Mouse (Mus musculus) kidney, embryonic 15.5 days (tissue): ENCODE results near the gene Myh3. TPM values are rescaled to one million over a fixed set of nuclear protein-coding genes. Genes with fewer than 3 reads are reported as not detected.

Source experiments
- ATAC-seq: fragments of 200-750 bp; cut with Nextera tagmentation; replicated peaks from 2 replicates; pipeline ENCODE4 v1.8.0; 2017; ENCODE audit warnings: moderate TSS enrichment; ENCODE audit not compliant: low FRiP score
- H3K27ac ChIP-seq: fragments of 300-500 bp; sonication (generic); 2 replicates; pipeline ENCODE4 v1.5.1; 2015; ENCODE audit warnings: mild to moderate bottlenecking, inconsistent platforms
- H3K27me3 ChIP-seq: fragments of 300-500 bp; sonication (generic); 2 replicates; pipeline ENCODE4 v1.6.1; 2015; ENCODE audit warnings: inconsistent platforms
- H3K36me3 ChIP-seq: fragments of 300-500 bp; sonication (generic); 2 replicates; pipeline ENCODE4 v1.6.1; 2015; ENCODE audit warnings: inconsistent platforms
- H3K4me1 ChIP-seq: fragments of 300-500 bp; sonication (generic); 2 replicates; pipeline ENCODE4 v1.6.1; 2015; ENCODE audit warnings: inconsistent platforms
- H3K4me2 ChIP-seq: fragments of 300-500 bp; sonication (generic); 2 replicates; pipeline ENCODE4 v1.6.1; 2015; ENCODE audit warnings: moderate library complexity, mild to moderate bottlenecking, inconsistent platforms
- H3K4me3 ChIP-seq: fragments of 300-500 bp; sonication (generic); replicated peaks from 2 replicates; pipeline ENCODE4 v1.5.1; 2015; ENCODE audit warnings: mild to moderate bottlenecking, inconsistent platforms
- H3K9ac ChIP-seq: fragments of 300-500 bp; sonication (generic); 2 replicates; pipeline ENCODE4 v1.6.1; 2015; ENCODE audit warnings: mild to moderate bottlenecking, inconsistent platforms
- H3K9me3 ChIP-seq: fragments of 300-500 bp; sonication (generic); replicated peaks from 2 replicates; pipeline ENCODE4 v1.6.1; 2016; ENCODE audit warnings: inconsistent platforms
- WGBS: fragments of 180-500 bp; shearing (Covaris S2); methylation state at CpG from one replicate; pipeline ENCODE4 v1.1.7; 2015; ENCODE audit warnings: mixed read lengths; 5-methylcytosine and 5-hydroxymethylcytosine counted together
- polyA plus RNA-seq: library from polyadenylated mRNA; unstranded; fragments of >200 nt; fragmentation: Nextera tagmentation; extraction: Ambion mirVana; gene quantifications from 2 replicates; pipeline ENCODE4 v1.2.1, GENCODE M21; 2015

The Myh3 gene
- polyA plus RNA-seq, 1 experiment from 2014 or later = 11.4 TPM

DNA sequence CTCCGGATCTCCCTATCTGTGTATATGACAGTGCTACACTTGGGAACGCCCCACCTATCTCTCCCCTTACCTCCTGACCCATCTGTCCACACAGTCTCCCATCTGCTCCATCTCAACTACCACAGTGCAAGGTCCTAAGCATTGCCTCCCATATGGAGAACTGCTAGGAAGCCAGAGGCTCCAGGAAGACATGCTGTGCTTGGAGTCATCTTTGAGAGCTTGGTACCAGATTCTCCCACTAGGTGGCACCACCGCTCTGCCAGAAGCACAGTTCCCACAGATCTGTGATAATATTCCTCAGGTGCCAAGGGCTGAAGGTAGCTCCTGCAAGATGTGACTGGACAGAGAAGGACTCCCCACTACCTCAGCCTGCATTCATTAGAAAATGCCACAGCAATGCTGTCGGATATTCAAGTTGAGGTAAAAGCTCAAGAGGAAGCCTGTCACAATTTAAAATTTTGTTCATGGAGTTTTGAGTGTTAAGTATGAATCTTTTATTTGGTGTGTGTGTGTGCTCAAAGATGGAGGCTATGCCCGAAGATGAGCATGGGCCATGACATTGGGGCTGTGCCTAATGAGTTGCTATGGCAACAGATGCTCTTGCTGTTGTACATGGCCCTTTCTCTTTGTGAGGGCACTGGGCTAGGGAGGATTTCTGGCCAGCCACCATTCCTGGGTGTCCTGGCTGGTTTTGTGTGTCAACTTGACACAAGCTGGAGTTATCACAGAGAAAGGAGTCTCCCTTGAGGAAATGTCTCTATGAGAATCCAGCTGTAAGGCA lies 32.3 kb downstream of the Myh3 start:
- no peak overlapping the region for H3K4me2 ChIP-seq
- H3K4me3 ChIP-seq = no peak overlapping the region
- ATAC-seq = no peak
- 0 out of 2 replicates have a peak, but pooled peaks cover 4% of the 10 kb centered on the region for H3K27me3 ChIP-seq
- no peaks in the 10 kb centered on the region for H3K36me3 ChIP-seq
- WGBS = 28% methylated on average over 5 of the region's 5 CpGs
- no peak overlapping the region for H3K27ac ChIP-seq
- no peaks in the 10 kb centered on the region for H3K4me1 ChIP-seq
- H3K9me3 ChIP-seq = no peaks in the 10 kb centered on the region
- H3K9ac ChIP-seq = no peak overlapping the region

DNA sequence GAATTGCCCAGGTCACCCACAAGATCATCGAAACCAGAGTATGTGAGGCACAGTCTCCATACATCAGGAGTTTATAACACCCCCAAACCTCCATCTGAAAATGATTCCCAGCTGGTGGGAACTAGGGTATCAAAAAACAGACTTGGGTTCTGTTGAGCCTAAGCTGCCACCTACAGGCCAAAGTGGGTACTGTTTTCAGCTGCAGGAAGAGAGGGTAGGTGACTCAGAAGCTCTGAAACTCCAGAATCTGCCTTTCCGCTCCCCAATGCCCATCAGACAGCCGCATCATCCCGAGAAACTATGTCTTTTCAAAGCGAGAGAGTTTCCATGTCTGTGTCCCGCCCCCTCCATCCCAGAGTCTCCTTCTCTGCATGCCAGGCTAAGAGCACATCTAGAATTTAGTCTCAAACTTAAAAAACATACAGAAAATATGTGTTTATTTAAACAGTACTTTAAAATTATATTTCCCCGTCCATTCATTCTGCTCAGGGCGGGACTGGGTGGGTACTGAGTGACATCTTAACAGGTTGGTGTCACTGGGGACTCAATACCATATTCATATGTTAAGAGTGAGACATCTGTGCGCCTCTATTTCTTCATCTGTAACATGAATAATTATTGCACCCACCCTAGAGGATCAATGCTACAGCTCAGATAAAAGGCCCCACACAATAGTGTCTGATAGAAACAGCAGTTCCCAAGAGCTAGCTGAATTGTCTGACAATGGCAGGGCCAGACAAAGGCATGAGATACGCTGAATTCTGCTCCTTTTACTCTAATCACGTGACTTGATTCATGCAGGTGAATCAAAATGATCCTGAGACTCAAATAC lies 34.1 kb downstream of the Myh3 start:
- Histone ChIP-seq H3K27ac (no peak overlapping the region), H3K4me3 (no peak overlapping the region), H3K36me3 (no peaks in the 10 kb centered on the region), H3K9me3 (no peaks in the 10 kb centered on the region), H3K9ac (no peak overlapping the region), H3K4me2 (no peak overlapping the region), H3K4me1 (no peaks in the 10 kb centered on the region), H3K27me3 (0 out of 2 replicates have a peak, but pooled peaks cover 4% of the 10 kb centered on the region)
- ATAC-seq = no peak
- 33% methylated on average over 11 of the region's 11 CpGs for WGBS

DNA sequence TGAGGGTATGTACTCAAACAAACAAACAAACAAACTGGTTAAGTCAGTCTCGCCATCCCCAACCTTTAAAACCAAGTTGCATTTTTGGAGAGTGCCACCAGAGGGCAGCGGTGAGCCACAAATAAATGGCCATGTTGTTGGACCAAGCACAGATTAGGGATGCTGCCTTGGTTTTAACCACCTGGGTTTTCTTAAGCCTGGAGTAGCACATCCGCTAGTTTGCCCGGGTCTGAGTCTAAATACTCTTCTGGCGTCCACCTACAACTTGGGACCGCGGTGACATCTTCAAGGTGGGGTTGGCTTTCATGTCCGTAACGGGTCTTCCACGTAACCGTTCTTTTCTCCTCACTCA lies 34.7 kb downstream of the Myh3 start:
- Histone ChIP-seq H3K27ac (no peak overlapping the region), H3K9me3 (no peaks in the 10 kb centered on the region), H3K4me2 (no peak overlapping the region), H3K27me3 (0 out of 2 replicates have a peak, but pooled peaks cover 4% of the 10 kb centered on the region), H3K4me3 (no peak overlapping the region), H3K36me3 (no peaks in the 10 kb centered on the region), H3K4me1 (no peaks in the 10 kb centered on the region), H3K9ac (no peak overlapping the region)
- WGBS = 40% methylated on average over 11 of the region's 11 CpGs
- no peak for ATAC-seq

DNA sequence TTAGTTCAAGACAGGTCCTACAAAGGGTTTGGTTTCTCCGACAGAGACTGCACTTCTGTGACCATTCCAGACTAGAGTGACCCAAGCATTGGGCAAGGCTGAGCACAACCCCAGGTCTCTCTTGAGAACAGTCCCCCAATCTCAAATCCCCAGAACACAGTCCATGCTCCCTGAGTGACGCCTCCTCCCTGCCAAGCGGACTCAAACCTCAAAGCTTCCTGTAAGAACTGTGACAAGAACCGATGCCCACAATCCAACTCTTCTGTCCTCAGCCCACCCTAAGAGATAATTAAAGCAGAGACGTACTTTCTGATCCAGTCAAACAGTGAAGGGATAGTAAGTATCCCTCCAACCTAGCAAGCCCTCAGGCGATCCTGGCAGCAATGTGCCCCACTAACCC lies 35.3 kb downstream of the Myh3 start:
- no peak overlapping the region for H3K9ac ChIP-seq
- ATAC-seq = no peak
- no peak overlapping the region for H3K27ac ChIP-seq
- no peak overlapping the region for H3K4me2 ChIP-seq
- no peaks in the 10 kb centered on the region for H3K36me3 ChIP-seq
- H3K4me1 ChIP-seq = no peaks in the 10 kb centered on the region
- WGBS = 84% methylated on average over 6 of the region's 6 CpGs
- no peak overlapping the region for H3K4me3 ChIP-seq
- 0 out of 2 replicates have a peak, but pooled peaks cover 4% of the 10 kb centered on the region for H3K27me3 ChIP-seq
- no peaks in the 10 kb centered on the region for H3K9me3 ChIP-seq

DNA sequence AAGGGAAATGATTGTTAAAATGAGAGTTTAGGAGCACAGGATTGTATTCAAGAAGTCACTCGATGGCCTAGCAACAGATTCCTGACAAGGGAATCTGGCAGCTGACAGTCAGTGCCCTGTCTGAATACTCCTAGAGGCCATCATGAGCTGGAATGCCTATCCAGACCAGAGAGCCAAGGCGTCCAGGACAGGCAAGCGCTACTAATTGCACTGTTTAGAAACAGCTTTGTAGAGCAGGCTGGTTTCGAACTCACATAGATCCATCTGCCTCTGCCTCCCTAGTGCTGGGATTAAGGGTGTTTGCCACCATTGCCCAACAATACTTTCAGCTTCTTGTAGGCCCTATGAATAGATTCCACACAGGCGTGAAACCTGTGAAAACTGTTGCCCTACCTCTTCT lies 36.2 kb downstream of the Myh3 start:
- WGBS = 93% methylated on average over 5 of the region's 5 CpGs
- H3K4me1 ChIP-seq = no peaks in the 10 kb centered on the region
- no peak overlapping the region for H3K9ac ChIP-seq
- H3K4me3 ChIP-seq = no peak overlapping the region
- 0 out of 2 replicates have a peak, but pooled peaks cover 4% of the 10 kb centered on the region for H3K27me3 ChIP-seq
- no peak overlapping the region for H3K4me2 ChIP-seq
- no peaks in the 10 kb centered on the region for H3K9me3 ChIP-seq
- no peak overlapping the region for H3K27ac ChIP-seq
- ATAC-seq = no peak
- H3K36me3 ChIP-seq = no peaks in the 10 kb centered on the region

DNA sequence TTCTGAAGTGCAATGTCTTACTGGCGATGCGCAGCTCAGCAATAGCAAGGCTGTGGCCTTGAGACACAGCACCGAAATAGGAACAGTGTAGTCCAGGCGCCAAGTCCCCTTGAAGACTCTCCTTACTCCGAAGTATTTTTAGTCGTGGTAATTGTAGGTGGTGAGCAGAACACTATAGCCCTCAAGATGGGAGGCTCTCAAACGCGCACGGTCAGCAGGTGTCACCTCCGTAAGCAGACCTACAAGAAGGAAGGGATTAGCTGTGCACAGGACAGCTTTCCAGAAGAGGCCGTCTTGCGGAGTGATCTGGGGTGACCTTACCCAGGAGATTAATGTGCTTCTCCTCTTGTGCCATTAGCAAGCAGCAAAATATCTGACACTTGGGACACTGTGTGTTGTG lies 36.8 kb downstream of the Myh3 start:
- no peaks in the 10 kb centered on the region for H3K9me3 ChIP-seq
- H3K36me3 ChIP-seq = no peaks in the 10 kb centered on the region
- no peaks in the 10 kb centered on the region for H3K4me1 ChIP-seq
- no peak overlapping the region for H3K4me3 ChIP-seq
- ATAC-seq = no peak
- H3K4me2 ChIP-seq = no peak overlapping the region
- 0 out of 2 replicates have a peak, but pooled peaks cover 4% of the 10 kb centered on the region for H3K27me3 ChIP-seq
- no peak overlapping the region for H3K27ac ChIP-seq
- WGBS = 84% methylated on average over 12 of the region's 12 CpGs
- H3K9ac ChIP-seq = no peak overlapping the region

DNA sequence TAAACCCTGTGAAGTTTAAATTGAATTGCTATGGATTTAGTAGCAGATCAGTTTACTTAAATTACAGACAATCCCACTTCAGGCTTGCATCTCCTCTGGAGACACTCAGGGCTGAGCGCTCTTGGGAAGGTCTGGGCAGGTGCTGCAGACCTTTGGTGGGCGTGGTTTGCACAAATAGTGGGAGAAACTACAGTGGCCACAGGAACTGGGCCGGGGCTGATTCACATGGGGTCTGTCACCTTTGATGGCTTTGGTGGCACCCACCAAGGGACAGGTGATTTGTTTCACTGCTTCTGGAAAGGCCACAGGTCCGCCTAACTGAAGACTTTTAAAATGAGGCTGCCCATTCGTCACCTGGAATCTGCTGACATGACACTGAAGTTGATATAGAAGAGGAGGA lies 38.6 kb downstream of the Myh3 start:
- ATAC-seq = no peak
- H3K4me2 ChIP-seq = no peak overlapping the region
- no peak overlapping the region for H3K27ac ChIP-seq
- no peaks in the 10 kb centered on the region for H3K36me3 ChIP-seq
- no peaks in the 10 kb centered on the region for H3K9me3 ChIP-seq
- no peak overlapping the region for H3K9ac ChIP-seq
- no peaks in the 10 kb centered on the region for H3K4me1 ChIP-seq
- H3K4me3 ChIP-seq = no peak overlapping the region
- WGBS = 62% methylated on average over 5 of the region's 5 CpGs
- H3K27me3 ChIP-seq = no peaks in the 10 kb centered on the region

DNA sequence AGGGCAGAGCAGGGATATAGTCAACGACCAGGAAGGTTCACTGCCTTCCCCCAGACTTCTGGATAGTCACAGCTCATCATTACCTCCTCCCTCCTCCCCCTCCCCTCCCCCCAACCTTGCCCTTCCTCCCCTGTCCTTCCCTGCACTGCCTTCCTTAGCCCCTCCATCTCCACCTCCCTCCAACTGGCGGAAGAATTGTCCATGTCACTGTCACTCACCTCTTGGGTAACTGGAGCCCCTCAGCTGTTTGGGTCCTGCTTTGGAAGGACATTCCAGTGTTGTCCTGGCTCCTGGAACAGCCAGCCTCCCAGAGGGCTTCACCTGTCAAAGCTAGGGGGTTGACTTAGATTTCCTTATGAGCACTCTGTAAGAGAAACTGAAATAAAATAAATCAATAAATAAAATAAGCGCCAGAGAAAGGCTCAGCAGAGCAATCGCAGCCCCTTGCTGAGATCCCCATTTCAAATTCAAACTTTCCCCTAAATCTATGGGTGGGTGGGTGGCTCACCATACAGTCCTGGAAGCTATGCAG lies 41.5 kb downstream of the Myh3 start:
- ATAC-seq = no peak
- no peak overlapping the region for H3K27ac ChIP-seq
- H3K9ac ChIP-seq = no peak overlapping the region
- no peaks in the 10 kb centered on the region for H3K27me3 ChIP-seq
- no peaks in the 10 kb centered on the region for H3K4me1 ChIP-seq
- no peaks in the 10 kb centered on the region for H3K36me3 ChIP-seq
- no peak overlapping the region for H3K4me3 ChIP-seq
- WGBS = 36% methylated on average over 4 of the region's 4 CpGs
- H3K4me2 ChIP-seq = no peak overlapping the region
- H3K9me3 ChIP-seq = no peaks in the 10 kb centered on the region

DNA sequence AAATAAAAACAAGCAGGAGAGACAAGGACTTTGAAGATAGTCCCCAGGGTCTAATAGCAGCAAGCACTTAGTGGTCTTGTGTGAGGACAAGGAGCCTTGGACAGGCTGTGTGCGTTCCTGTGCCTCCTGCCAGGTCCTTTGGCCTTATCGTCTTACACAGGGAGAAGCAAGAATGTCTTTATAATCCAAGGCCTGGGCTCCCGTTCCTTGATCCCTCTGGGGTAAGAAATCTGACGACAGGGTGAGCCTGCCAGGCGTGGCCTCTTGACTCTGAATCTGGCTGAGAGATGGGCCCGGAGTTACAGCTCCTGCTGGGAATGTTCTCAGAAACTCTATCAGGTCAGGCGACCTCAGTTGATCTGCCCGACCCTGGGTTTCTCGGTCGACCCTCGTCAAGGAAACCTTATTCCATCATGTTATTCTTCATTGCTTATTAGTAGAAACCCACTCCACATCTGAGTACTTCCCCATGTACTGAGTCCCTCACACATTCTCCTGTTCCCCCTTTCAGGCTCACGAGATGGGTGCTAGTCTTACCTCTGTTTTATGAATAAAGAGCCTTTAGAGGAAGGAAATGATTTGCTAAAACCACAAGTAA lies 42.7 kb downstream of the Myh3 start:
- 32% methylated on average over 12 of the region's 12 CpGs for WGBS
- no peak overlapping the region for H3K4me2 ChIP-seq

DNA sequence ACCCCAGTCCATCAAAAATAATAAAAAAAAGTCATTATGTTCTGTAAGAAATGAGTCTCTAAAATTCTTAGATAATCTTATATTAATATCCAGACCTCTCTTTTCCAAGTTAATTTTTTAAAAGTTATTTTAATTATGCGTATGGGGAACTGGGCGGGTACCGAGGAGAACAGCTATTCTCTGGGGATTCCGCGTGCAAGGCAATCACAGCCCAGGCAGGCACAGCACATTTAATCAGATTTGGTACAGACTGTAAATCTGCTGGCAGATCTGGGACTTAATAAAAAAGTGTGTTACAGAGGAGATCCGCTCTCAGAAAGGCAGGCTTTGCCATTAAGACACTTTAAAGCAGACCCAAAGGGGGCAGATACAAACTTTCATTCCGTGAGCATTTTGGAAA lies 46.8 kb downstream of the Myh3 start:
- Histone ChIP-seq H3K4me1 (0 out of 2 replicates have a peak, but pooled peaks cover 4% of the 10 kb centered on the region), H3K27me3 (no peaks in the 10 kb centered on the region), H3K4me3 (no peak overlapping the region), H3K27ac (no peak overlapping the region), H3K4me2 (peak overlapping the region; percentile 45), H3K9ac (no peak overlapping the region), H3K36me3 (no peaks in the 10 kb centered on the region), H3K9me3 (no peaks in the 10 kb centered on the region)
- 51% methylated on average over 7 of the region's 7 CpGs for WGBS
- no peak for ATAC-seq

More for the DNA sequence above, 42.7 kb downstream of the Myh3 start:
- Histone ChIP-seq H3K4me3 (no peak overlapping the region), H3K9ac (no peak overlapping the region), H3K27ac (no peak overlapping the region), H3K9me3 (no peaks in the 10 kb centered on the region), H3K36me3 (no peaks in the 10 kb centered on the region), H3K4me1 (0 out of 2 replicates have a peak, but pooled peaks cover 4% of the 10 kb centered on the region), H3K27me3 (no peaks in the 10 kb centered on the region)
- no peak for ATAC-seq

DNA sequence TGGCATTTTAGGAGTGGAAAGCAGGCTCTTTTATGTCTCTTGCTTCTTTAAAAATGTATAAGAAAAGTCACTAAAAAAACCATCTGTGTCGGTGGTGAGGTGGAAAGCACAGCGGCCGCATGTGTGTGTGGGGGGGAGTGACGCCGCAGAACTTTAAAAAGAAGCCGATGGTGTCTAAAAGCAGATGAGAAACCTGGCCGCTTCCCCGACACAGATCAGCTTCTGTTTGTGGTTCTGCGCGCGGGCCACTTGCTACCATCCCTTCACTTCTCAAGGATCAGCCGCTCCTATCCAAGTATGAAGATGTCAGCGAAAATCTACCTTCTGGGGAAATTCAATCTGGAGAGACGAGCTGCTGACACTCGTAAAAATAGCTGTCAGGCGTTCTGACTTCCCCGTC lies 47.3 kb downstream of the Myh3 start:
- no peaks in the 10 kb centered on the region for H3K9me3 ChIP-seq
- no peak overlapping the region for H3K4me3 ChIP-seq
- H3K4me2 ChIP-seq = peak overlapping the region; percentile 45
- ATAC-seq = no peak
- WGBS = 29% methylated on average over 17 of the region's 17 CpGs
- H3K27ac ChIP-seq = no peak overlapping the region
- H3K4me1 ChIP-seq = 0 out of 2 replicates have a peak, but pooled peaks cover 4% of the 10 kb centered on the region
- no peaks in the 10 kb centered on the region for H3K27me3 ChIP-seq
- no peaks in the 10 kb centered on the region for H3K36me3 ChIP-seq
- no peak overlapping the region for H3K9ac ChIP-seq

DNA sequence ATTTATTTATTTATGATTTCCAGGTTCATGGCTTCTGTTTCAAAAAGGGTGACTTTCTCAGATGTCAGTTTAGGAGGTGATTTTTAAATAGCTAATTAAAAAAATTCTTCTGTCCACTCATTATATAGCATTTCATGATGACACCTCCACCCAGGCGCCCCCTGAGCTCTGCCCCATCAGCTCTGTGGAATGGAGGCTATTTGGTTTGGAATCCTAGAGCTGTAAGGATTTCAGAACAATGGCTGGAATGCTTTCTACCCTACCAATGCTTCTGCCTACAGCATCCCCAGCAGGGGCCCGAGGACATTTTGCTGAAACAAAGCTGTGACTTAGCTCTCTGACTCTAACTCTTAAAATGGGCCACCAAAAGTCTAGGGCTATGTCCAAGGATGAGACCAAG lies 55.4 kb downstream of the Myh3 start:
- no peaks in the 10 kb centered on the region for H3K36me3 ChIP-seq
- no peaks in the 10 kb centered on the region for H3K9me3 ChIP-seq
- H3K4me2 ChIP-seq = no peak overlapping the region
- no peak overlapping the region for H3K27ac ChIP-seq
- no peaks in the 10 kb centered on the region for H3K27me3 ChIP-seq
- H3K4me1 ChIP-seq = no peaks in the 10 kb centered on the region
- no peak for ATAC-seq
- no peak overlapping the region for H3K4me3 ChIP-seq
- WGBS = 80% methylated on average over 2 of the region's 2 CpGs
- H3K9ac ChIP-seq = no peak overlapping the region
